Mouse (Mus musculus): ENCODE data around the gene Fbf1. TPM values are rescaled to one million over a fixed set of nuclear protein-coding genes. Genes with fewer than 3 reads are reported as not detected.

The Fbf1 gene
- polyA plus RNA-seq (2016; fragmentation: Nextera tagmentation; extraction: Ambion mirVana) = 61.0 and 61.8 TPM in 2 replicates

DNA sequence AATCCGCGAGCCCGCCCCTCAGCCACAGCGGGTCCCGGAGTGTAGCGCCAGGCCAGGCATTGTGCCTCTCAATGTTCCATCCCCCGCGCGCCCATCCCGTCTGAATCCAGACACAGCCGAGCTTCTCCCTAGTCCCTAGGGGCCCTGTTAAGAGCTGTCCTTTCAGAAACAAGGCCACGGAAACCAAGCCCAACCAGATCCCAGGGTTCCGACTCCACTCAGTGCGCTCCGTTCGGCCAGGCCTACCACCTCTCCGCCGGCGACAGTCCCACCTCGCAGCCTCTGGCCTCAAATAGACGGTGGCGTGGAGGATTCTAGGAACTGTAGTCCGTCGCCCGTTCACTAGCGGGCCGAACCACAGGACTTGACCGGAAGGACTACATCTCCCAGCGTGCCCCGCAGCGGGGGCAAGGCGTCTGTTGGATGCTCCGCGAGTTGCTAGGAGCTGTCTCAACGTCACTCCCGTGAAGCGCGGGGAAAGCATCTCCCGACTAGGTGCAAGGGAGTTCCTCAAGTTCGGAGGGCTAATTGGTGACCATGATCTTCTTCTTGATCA lies at the start of gene Fbf1:
Gene Fbf1, minus strand, starts transcription at position 283 of the 556 bp plus-strand sequence.
- Histone ChIP-seq H3K9me3 (no peaks in the 10 kb centered on the region), H3K36me3 (replicated peaks) (peaks cover 48% of the 10 kb centered on the region), H3K4me3 (peak within 1 kb of the TSS; percentile 80), H3K27me3 (replicated peaks; ENCODE audit: low read depth, poor library complexity, severe bottlenecking) (no peaks in the 10 kb centered on the region), H3K4me1 (peaks cover 27% of the 10 kb centered on the region), H3K27ac (replicated peaks) (peak within 1 kb of the TSS; percentile 95)
- WGBS = under 1% methylated on average over 40 of the region's 40 CpGs
- peak; percentile 96 for DNase-seq (ENCODE audit: low spot score)

DNA sequence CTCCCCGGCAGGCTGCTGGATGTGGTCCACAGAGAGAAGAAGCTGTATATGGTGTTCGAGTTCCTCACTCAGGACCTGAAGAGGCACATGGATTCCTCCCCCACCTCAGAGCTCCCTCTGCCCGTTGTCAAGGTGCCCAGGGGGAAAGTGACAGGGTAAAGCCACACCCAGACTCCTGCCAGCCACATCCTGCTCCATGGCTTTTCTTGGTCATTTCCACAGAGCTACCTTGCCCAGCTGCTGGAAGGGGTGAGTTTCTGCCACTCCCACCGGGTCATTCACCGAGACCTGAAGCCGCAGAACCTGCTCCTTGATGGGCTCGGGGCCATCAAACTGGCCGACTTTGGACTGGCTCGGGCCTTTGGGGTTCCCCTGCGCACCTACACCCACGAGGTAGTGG lies 48.6 kb upstream of the Fbf1 start:
- H3K4me3 ChIP-seq = no peak overlapping the region
- H3K27me3 ChIP-seq (replicated peaks; ENCODE audit: low read depth, poor library complexity, severe bottlenecking) = peaks cover 17% of the 10 kb centered on the region
- peaks cover 20% of the 10 kb centered on the region for H3K36me3 ChIP-seq (replicated peaks)
- H3K27ac ChIP-seq (replicated peaks) = no peak overlapping the region
- H3K4me1 ChIP-seq = peaks cover 25% of the 10 kb centered on the region
- DNase-seq (ENCODE audit: low spot score) = no peak
- H3K9me3 ChIP-seq = peaks cover 6% of the 10 kb centered on the region; the same call in 1 of the 2 replicates
- 85% methylated on average over 11 of the region's 11 CpGs for WGBS

GRCm38 (mm10) chr11:116215991-116216390 lies 48.0 kb upstream of the Fbf1 start:
- peaks cover 25% of the 10 kb centered on the region for H3K4me1 ChIP-seq
- 96% methylated on average over 6 of the region's 6 CpGs for WGBS
- 0 out of 2 replicates have a peak overlapping the region, but pooled peaks have one; percentile 12 for H3K27ac ChIP-seq (replicated peaks)
- no peak overlapping the region for H3K4me3 ChIP-seq
- peaks cover 14% of the 10 kb centered on the region for H3K36me3 ChIP-seq (replicated peaks)
- DNase-seq (ENCODE audit: low spot score) = no peak
- peaks cover 12% of the 10 kb centered on the region for H3K27me3 ChIP-seq (replicated peaks; ENCODE audit: low read depth, poor library complexity, severe bottlenecking)
- H3K9me3 ChIP-seq = 0 out of 2 replicates have a peak, but pooled peaks cover under 1% of the 10 kb centered on the region

- 0 out of 2 replicates have a peak overlapping the region, but pooled peaks have one; percentile 4 for H3K4me3 ChIP-seq
- DNase-seq (ENCODE audit: low spot score) = peak; percentile 50
- peaks cover 3% of the 10 kb centered on the region for H3K27me3 ChIP-seq (replicated peaks; ENCODE audit: low read depth, poor library complexity, severe bottlenecking)
- peaks cover 12% of the 10 kb centered on the region for H3K36me3 ChIP-seq (replicated peaks)
- H3K4me1 ChIP-seq = peaks cover 18% of the 10 kb centered on the region
- no peaks in the 10 kb centered on the region for H3K9me3 ChIP-seq
- WGBS = 75% methylated on average over 7 of the region's 7 CpGs
- H3K27ac ChIP-seq (replicated peaks) = no peak overlapping the region
Measured at GRCm38 (mm10) chr11:116215181-116215580, 47.2 kb upstream of the Fbf1 start.

- 92% methylated on average over 13 of the region's 13 CpGs for WGBS
- H3K27me3 ChIP-seq (replicated peaks; ENCODE audit: low read depth, poor library complexity, severe bottlenecking) = no peaks in the 10 kb centered on the region
- H3K4me1 ChIP-seq = peaks cover 6% of the 10 kb centered on the region
- no peak overlapping the region for H3K27ac ChIP-seq (replicated peaks)
- H3K36me3 ChIP-seq (replicated peaks) = peaks cover 16% of the 10 kb centered on the region
- no peak for DNase-seq (ENCODE audit: low spot score)
- no peaks in the 10 kb centered on the region for H3K9me3 ChIP-seq
- H3K4me3 ChIP-seq = no peak overlapping the region
Measured at GRCm38 (mm10) chr11:116213877-116214510, 46.0 kb upstream of the Fbf1 start.

- Histone ChIP-seq H3K27ac (replicated peaks) (no peak overlapping the region), H3K9me3 (no peaks in the 10 kb centered on the region), H3K27me3 (replicated peaks; ENCODE audit: low read depth, poor library complexity, severe bottlenecking) (no peaks in the 10 kb centered on the region), H3K4me1 (no peaks in the 10 kb centered on the region), H3K36me3 (replicated peaks) (peaks cover 18% of the 10 kb centered on the region), H3K4me3 (no peak overlapping the region)
- WGBS = 91% methylated on average over 6 of the region's 6 CpGs
- no peak for DNase-seq (ENCODE audit: low spot score)
Measured at GRCm38 (mm10) chr11:116212847-116213246, 44.9 kb upstream of the Fbf1 start.

DNA sequence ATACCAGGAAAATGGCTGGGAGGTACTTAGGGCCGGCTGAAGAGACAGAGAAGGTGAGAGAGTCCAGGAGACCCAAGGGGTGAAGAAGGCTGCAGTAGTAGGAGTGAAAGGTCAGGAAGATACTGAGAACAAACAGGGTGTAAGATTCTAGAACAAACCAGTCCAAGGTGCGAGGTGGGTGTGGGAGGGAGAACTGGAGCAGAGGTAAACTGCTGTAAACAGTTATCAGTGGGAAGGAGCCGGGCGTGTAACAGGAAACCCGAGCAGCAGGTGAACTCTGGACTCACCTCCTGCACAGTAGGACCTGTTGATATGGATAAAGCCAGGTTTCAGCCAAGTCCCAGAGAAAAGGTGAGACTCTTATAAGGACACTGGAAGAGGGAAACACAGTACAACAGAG lies 42.7 kb upstream of the Fbf1 start:
- H3K27ac ChIP-seq (replicated peaks) = no peak overlapping the region
- H3K4me1 ChIP-seq = no peaks in the 10 kb centered on the region
- no peak overlapping the region for H3K4me3 ChIP-seq
- no peaks in the 10 kb centered on the region for H3K9me3 ChIP-seq
- DNase-seq (ENCODE audit: low spot score) = no peak
- no peaks in the 10 kb centered on the region for H3K27me3 ChIP-seq (replicated peaks; ENCODE audit: low read depth, poor library complexity, severe bottlenecking)
- 76% methylated on average over 5 of the region's 5 CpGs for WGBS
- H3K36me3 ChIP-seq (replicated peaks) = peaks cover 37% of the 10 kb centered on the region

GRCm38 (mm10) chr11:116209257-116209656 lies 41.3 kb upstream of the Fbf1 start:
- Histone ChIP-seq H3K27ac (replicated peaks) (no peak overlapping the region; the same call in 1 of the 2 replicates), H3K27me3 (replicated peaks; ENCODE audit: low read depth, poor library complexity, severe bottlenecking) (no peaks in the 10 kb centered on the region), H3K36me3 (replicated peaks) (peaks cover 40% of the 10 kb centered on the region), H3K4me3 (no peak overlapping the region), H3K4me1 (no peaks in the 10 kb centered on the region), H3K9me3 (no peaks in the 10 kb centered on the region)
- no peak for DNase-seq (ENCODE audit: low spot score)
- 84% methylated on average over 8 of the region's 8 CpGs for WGBS

GRCm38 (mm10) chr11:116208660-116209059 lies 40.7 kb upstream of the Fbf1 start:
- H3K4me3 ChIP-seq = no peak overlapping the region
- 81% methylated on average over 3 of the region's 3 CpGs for WGBS
- H3K27me3 ChIP-seq (replicated peaks; ENCODE audit: low read depth, poor library complexity, severe bottlenecking) = no peaks in the 10 kb centered on the region
- peaks cover 38% of the 10 kb centered on the region for H3K36me3 ChIP-seq (replicated peaks)
- H3K27ac ChIP-seq (replicated peaks) = no peak overlapping the region
- no peaks in the 10 kb centered on the region for H3K4me1 ChIP-seq
- no peaks in the 10 kb centered on the region for H3K9me3 ChIP-seq
- DNase-seq (ENCODE audit: low spot score) = no peak

DNA sequence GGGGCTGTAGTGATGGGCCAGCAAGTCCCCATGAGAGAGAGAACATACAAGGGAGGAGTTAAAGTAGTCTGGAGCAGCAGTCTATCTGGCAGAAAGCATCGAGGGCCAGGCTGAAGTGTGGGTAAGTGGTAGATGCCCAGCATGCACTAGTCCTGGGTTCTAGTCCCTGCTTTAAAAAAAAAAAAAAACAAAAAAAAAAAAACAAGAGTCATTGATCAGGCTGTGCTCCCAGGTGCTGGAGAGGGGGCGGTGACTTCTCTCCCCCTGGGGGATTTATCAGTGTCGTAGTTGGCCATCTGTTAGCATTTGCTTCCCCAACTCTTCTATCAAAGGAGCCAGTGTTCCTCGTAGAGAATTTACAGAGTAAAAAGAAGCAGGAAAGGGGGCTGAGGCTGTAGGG lies 38.7 kb upstream of the Fbf1 start:
- Histone ChIP-seq H3K27ac (replicated peaks) (no peak overlapping the region), H3K36me3 (replicated peaks) (peaks cover 36% of the 10 kb centered on the region), H3K4me1 (no peaks in the 10 kb centered on the region), H3K9me3 (no peaks in the 10 kb centered on the region), H3K27me3 (replicated peaks; ENCODE audit: low read depth, poor library complexity, severe bottlenecking) (no peaks in the 10 kb centered on the region), H3K4me3 (no peak overlapping the region)
- DNase-seq (ENCODE audit: low spot score) = no peak
- WGBS = 59% methylated on average over 4 of the region's 4 CpGs

GRCm38 (mm10) chr11:116203150-116203549 lies 35.2 kb upstream of the Fbf1 start:
- Histone ChIP-seq H3K27me3 (replicated peaks; ENCODE audit: low read depth, poor library complexity, severe bottlenecking) (no peaks in the 10 kb centered on the region), H3K9me3 (no peaks in the 10 kb centered on the region), H3K36me3 (replicated peaks) (peaks cover 34% of the 10 kb centered on the region), H3K4me1 (peaks cover 6% of the 10 kb centered on the region), H3K4me3 (no peak overlapping the region), H3K27ac (replicated peaks) (no peak overlapping the region)
- WGBS = 94% methylated on average over 3 of the region's 3 CpGs
- no peak for DNase-seq (ENCODE audit: low spot score)

GRCm38 (mm10) chr11:116201151-116201550 lies 33.2 kb upstream of the Fbf1 start:
- WGBS = 92% methylated on average over 2 of the region's 2 CpGs
- no peak for DNase-seq (ENCODE audit: low spot score)
- no peak overlapping the region for H3K27ac ChIP-seq (replicated peaks)
- H3K4me1 ChIP-seq = peaks cover 15% of the 10 kb centered on the region
- no peaks in the 10 kb centered on the region for H3K27me3 ChIP-seq (replicated peaks; ENCODE audit: low read depth, poor library complexity, severe bottlenecking)
- H3K4me3 ChIP-seq = no peak overlapping the region
- no peaks in the 10 kb centered on the region for H3K9me3 ChIP-seq
- peaks cover 29% of the 10 kb centered on the region for H3K36me3 ChIP-seq (replicated peaks)

Data from embryonic facial prominence, embryonic 10.5 days (tissue).